Mouse (Mus musculus) granulocyte monocyte progenitor cell, adult 5-6 weeks (primary cell): ENCODE data around the gene Atpaf1. TPM values are rescaled to one million over a fixed set of nuclear protein-coding genes. Genes with fewer than 3 reads are reported as not detected.

Source experiments
- ATAC-seq: replicated peaks from 2 replicates; pipeline ENCODE4 v1.8.0; 2016; ENCODE audit warnings: mild to moderate bottlenecking, moderate TSS enrichment, inconsistent platforms; ENCODE audit not compliant: poor library complexity, severe bottlenecking
- total RNA-seq, 2 experiments: library from RNA; stranded (forward) in 1 of 2; stranded (reverse) in 1 of 2; fragments of 200-712, 200-1000 nt in 1 of 2; fragments of >200 nt in 1 of 2; fragmentation: Nextera tagmentation in 1 of 2; gene quantifications; 2 replicates each; pipeline ENCODE4 v1.2.3; 2014 to 2017

Atpaf1 gene
- total RNA-seq, 2 experiments from 2014 or later, result 12.4 to 15.0 TPM

GRCm38 (mm10) chr4:115795360-115795759 is 10.7 kb downstream of the Atpaf1 start:
- ATAC-seq, result no peak

GRCm38 (mm10) chr4:115799981-115800380 is 15.4 kb downstream of the Atpaf1 start:
- no peak for ATAC-seq

DNA sequence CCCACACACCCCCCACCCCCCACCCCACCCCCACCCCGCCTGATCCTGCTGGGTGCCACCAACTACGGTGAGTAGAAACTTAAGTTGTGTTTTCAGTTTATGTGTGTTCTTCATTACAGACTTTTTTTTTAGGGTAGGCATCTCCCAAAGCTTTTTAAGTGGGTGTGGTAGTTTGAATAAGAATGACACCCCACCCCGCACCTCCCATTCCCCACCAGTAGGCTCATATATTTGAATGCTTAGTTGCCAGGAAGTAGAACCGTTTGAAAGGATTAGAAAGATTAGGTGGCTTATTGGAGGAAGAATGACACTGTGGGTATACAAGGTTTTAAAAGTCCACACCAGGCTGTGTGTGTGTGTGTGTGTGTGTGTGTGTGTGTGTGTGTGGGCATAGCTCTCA is 27.7 kb downstream of the Atpaf1 start:
- no peak for ATAC-seq

- ATAC-seq, result no peak
These were observed 31.0 kb downstream of the Atpaf1 start for GRCm38 (mm10) chr4:115815606-115816005.

DNA sequence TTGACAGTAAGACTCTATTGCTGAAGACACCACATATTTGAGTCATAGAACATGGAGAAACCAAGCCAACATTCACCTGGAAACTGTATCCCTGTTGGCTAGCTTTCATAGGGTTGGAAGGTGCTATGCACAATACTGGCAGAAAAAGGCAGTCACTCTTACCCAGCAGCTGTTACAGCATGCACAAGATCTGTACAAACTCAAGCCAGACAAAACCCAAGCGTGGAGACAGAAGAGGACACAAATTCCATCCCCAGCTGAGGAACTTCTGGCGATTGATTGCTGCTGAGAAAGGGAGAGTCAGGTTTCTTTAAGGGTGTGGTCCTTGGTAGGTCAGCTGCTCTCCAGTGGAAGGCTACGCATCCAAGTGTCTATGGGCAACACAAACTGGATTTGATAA is 35.6 kb downstream of the Atpaf1 start:
- no peak for ATAC-seq

GRCm38 (mm10) chr4:115820944-115821343 is 36.3 kb downstream of the Atpaf1 start:
- no peak for ATAC-seq

DNA sequence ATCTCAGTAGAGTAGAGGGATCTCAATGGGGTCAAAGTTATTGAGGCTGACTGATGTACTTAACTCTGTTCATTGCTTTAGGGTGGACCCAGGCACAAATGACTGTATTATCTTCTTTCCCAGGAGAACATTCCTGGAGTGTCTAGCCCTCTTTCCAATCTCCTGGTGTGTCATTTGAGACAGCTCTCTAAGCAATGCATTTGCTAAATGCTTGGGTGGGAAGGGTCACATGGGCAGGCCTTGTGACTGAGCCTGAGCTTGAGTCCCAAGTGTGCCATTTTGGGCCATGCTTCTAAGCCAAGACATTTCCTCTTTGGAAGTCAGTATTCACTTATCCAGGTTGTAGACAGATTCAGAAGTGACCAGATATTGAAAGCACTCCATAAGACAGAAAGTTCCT is 36.8 kb downstream of the Atpaf1 start:
- no peak for ATAC-seq

DNA sequence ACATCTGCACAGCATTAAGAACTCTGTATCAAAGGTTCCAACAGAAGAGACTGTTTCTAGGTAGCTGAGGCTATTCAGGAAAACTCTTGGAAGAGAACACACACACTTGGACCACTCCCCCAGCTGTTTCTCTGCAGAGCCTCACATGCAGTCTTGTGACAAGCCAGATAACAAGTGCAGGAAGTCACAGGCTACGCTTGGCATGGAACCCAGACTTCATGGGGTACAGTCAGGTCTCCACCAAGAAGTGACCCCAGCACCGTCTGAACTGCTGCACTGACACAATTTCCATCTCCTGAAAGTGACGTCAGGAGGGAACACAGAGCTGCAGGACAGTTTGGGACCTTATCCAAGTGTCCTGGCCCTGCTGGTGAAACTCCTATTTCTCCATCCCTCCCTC is 37.3 kb downstream of the Atpaf1 start:
- ATAC-seq, result no peak

DNA sequence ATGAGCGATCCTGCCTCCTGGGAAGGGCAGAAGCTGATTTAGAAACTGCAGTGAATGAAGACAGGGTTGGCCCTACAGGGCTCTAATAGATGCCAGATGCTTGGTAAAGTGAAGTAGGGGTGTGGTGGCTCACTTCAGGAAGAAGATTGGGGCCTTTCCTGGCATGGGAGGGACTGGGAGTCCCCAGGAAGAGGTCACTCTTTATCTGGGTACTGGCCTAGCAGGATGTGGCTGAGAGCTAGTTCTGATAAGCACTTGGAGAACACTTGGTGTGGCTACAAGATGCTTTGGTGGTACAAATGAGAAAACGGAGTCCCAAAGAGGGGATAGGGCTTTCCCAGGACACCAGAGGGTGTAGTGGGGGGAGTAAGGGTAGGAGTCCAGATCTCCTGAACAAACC is 39.6 kb downstream of the Atpaf1 start:
- ATAC-seq, result no peak

DNA sequence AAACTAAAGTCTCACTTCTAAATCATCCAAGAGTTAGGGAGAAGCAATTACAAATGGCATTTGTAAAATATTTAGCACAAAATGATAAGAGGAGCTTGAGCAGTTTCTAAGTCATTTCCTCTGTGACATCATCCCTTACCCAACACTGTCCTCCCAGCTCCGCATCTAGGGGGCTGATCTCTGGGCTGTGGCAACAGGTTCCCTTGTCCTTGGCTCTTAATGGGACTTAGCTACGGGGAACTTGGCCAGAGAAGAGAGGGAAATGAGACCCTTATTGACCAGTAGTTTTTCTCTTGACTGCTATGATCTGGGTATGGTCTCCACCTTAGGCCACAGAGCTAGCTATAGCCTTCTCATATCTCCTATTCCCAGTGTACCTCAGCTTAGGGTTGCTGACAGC is 40.7 kb downstream of the Atpaf1 start:
- ATAC-seq, result peak; percentile 60

GRCm38 (mm10) chr4:115827066-115827465 is 42.5 kb downstream of the Atpaf1 start:
- no peak for ATAC-seq

DNA sequence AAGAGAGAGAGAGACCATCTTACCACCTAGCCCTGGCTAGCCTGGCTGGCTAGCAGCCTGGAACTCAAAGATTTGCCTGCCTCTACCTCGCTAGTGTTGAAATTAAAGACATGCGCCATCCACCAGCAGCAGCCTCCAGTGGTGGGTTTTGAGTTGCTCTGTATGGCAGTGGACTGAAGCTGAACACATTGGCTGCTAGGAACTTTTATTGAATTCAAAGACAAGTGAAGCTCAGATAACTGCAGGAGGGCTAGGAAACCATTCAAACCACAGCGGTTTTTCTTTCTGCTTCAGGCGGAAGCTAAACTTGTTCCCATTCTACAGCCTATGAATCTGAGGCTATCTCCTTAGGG is 42.9 kb downstream of the Atpaf1 start:
- no peak for ATAC-seq

GRCm38 (mm10) chr4:115827888-115828571 is 43.4 kb downstream of the Atpaf1 start, which contains the start of gene Mob3c:
Mob3c (plus strand) TSS chr4:115828092.
- peak; percentile 74 for ATAC-seq

DNA sequence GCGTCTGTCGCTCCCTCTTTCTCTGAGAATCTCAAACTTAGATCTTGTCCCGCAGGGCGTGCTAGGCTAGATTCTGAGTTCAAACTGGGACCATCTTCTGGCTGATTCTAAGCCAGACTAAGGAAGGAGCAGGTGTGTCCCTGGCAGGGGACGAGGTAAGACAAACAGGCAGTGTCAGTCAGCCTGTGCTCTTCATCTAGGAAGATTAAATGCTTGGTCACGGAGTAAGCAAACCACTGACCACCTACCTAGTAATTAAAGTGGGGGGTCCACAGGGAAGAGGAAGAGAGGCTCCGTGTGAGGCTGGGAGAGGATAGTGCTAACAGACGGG is 43.9 kb downstream of the Atpaf1 start:
- no peak for ATAC-seq

GRCm38 (mm10) chr4:115830491-115830890 is 45.9 kb downstream of the Atpaf1 start:
- ATAC-seq, result 0 out of 2 replicates have a peak, but pooled peaks have one; percentile 18

GRCm38 (mm10) chr4:115831221-115831620 is 46.6 kb downstream of the Atpaf1 start:
- no peak for ATAC-seq

DNA sequence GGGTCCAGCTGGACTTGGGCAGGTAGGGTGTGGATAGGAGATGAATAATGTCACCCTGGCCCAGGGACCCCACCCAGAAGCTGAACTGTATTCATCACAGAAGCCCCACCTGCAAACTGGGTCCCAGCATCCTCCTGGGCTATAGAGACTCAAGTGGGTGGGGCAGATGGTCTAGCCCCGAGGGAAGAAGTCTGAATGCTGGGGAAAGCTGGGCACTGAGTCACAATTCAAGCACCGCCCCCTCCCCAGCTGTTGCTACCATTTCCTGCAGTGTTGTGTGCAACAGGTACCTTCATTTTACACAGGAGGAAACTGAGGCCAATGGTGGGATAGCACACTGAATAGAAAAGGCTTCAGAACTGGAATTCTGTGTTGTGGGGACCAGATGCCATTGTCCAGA is 47.4 kb downstream of the Atpaf1 start:
- no peak for ATAC-seq

- ATAC-seq, result peak; percentile 34
These were observed 51.0 kb downstream of the Atpaf1 start for GRCm38 (mm10) chr4:115835576-115835975.

- peak; percentile 43 for ATAC-seq
These were observed 53.6 kb downstream of the Atpaf1 start for GRCm38 (mm10) chr4:115838196-115838595.

DNA sequence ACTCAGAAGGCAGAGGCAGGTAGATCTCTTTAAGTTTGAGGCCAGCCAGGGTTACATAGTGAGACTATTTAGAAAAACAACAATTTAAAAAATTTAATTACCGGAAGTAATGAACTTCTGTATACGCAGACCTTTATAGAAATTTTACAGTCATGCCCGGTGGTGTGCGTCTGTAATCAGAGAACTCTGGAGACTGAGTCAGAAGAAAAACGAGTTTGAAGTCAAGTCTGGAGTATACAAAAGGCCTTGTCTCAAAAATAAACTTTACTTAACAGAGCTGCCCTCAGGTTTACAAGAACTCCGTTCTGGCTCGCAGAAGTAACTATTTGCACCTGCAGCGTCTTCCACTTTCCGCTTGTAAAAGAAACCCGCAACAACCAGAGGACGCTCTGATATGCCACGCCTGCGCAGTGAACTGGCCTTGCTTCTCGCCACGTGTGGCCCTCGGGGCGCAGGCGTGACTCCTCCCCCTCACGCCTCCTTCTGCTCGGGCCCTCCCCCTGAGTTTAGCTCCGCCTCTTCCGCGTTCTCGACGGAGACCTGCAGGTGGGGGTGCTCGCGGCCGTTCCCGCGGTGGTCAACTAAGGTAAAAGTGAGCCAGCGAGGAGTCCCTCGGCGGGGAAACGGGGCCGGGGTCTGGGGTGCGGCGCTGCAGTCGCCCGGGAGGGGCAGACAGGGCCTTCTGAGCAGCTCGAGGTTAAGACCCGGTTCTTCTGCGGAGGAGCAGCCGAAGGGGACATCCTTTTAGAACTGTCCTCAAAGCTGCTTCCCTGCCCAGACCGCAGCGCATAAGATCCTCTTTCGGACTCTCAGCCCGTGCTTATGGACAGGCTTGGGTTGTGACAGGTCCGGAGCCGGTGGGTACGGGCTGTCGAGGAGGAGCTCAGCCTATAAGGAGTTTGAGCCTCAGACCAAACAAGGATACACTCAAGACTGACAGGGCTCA is 54.4 kb downstream of the Atpaf1 start, which contains the start of gene Mknk1:
TSS of gene Mknk1 (plus strand) at position 503 of the 946 bp plus-strand sequence.
- peak; percentile 84 for ATAC-seq

DNA sequence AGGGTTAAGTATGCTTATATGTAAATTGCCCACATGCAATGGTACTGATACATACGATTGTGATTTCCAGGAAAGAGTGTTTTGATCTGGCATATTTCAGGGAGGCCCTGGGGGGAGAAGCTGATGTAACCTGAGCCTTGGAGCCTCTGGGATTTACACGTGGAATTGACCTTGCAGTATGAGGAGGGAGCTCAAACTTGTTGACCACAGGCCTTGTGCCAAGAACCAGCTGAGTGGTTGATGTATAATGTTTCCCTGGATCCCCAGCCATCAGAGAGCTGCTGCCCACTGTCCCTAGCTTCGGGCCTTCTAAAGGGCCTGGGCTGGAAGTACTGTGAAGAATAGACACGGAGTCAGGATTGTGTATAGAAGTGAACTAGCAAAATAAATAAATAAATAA is 55.3 kb downstream of the Atpaf1 start:
- no peak for ATAC-seq

GRCm38 (mm10) chr4:115840842-115841241 is 56.2 kb downstream of the Atpaf1 start:
- no peak for ATAC-seq
